Mouse (Mus musculus): ENCODE data around the gene Aamp.

DNA sequence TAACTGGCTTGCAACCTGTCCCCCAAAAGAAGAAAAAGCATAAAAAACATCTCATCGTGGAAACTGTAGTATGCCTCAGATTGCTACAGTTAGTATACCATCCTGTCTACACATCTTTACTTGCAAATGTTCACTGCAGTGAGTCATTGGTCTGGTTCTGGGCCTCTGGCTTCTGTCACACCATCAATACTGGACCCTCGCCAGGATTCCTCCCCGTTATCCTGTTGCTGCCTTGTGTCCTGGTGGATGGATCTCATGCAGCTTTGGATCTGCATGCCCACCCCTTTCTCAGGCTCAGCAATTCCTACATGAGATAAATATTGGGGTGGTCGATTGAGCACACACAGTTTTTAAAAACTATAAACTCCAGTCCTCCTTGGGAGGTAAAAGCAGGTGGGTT, 12.9 kb downstream of the Aamp start:
- TF ChIP-seq POLR2A (IDR thresholded peaks at IDR 0.05; ENCODE audit: low read depth, low read length) (no peak), CTCF (IDR thresholded peaks at IDR 0.05; ENCODE audit: borderline replicate concordance, insufficient read depth, low read length) (no peak)

Measured in embryonic fibroblast, embryonic 13.5 days (primary cell).